Mouse (Mus musculus): ENCODE results near the gene Zcchc24. TPM values are rescaled to one million over a fixed set of nuclear protein-coding genes. Genes with fewer than 3 reads are reported as not detected.

The Zcchc24 gene
- total RNA-seq, 2 experiments from 2014 or later, result 47.6 to 48.3 TPM

- intact Hi-C loops (cut with DNase I), result loop anchor here (2.0 to 10.0 kb wide), 2 partner anchors 29 to 1199 kb away; no protein-coding TSS in a partner anchor
- peak; percentile 98 to 99 for DNase-seq
These were observed 74.8 kb downstream of the Zcchc24 start, which contains the start of gene Ppif for GRCm38 (mm10) chr14:25693888-25694568. Gene Ppif, plus strand, starts transcription at chr14:25694154.

- DNase-seq, result peak in 1 of 2 experiments; percentile 24
- intact Hi-C loops (cut with DNase I), result loop anchor here (10.0 kb wide), 1 partner anchor 1199 kb away; no protein-coding TSS in a partner anchor
These were observed 75.5 kb downstream of the Zcchc24 start for GRCm38 (mm10) chr14:25693271-25693887.

GRCm38 (mm10) chr14:25686983-25687901, 81.6 kb downstream of the Zcchc24 start:
- peak in 1 of 2 experiments; percentile 38 for DNase-seq
- intact Hi-C loops (cut with DNase I), result no loop called here

- peak in 1 of 2 experiments; percentile 42 for DNase-seq
- intact Hi-C loops (cut with DNase I), result no loop called here
These were observed 82.5 kb downstream of the Zcchc24 start for GRCm38 (mm10) chr14:25686216-25686945.

- DNase-seq, result no peak
- intact Hi-C loops (cut with DNase I), result no loop called here
These were observed 86.8 kb downstream of the Zcchc24 start for GRCm38 (mm10) chr14:25682020-25682419.

GRCm38 (mm10) chr14:25679625-25680024, 89.2 kb downstream of the Zcchc24 start:
- no peak for DNase-seq
- intact Hi-C loops (cut with DNase I), result no loop called here

- DNase-seq, result no peak
- intact Hi-C loops (cut with DNase I), result no loop called here
These were observed 101.3 kb downstream of the Zcchc24 start for GRCm38 (mm10) chr14:25667587-25667986.

GRCm38 (mm10) chr14:25666668-25667376, 102.0 kb downstream of the Zcchc24 start:
- no peak for DNase-seq
- intact Hi-C loops (cut with DNase I), result no loop called here

GRCm38 (mm10) chr14:25665314-25665970, 103.4 kb downstream of the Zcchc24 start:
- DNase-seq, result no peak
- intact Hi-C loops (cut with DNase I), result loop anchor here (2.0 kb wide), 1 partner anchor 29 kb away; the partner anchor contains the start of gene Ppif

- DNase-seq, result no peak
- intact Hi-C loops (cut with DNase I), result loop anchor here (2.0 kb wide), 1 partner anchor 30 kb away; the partner anchor contains the start of gene Ppif
These were observed 104.5 kb downstream of the Zcchc24 start for GRCm38 (mm10) chr14:25664310-25664695.

- no peak for DNase-seq
- intact Hi-C loops (cut with DNase I), result loop anchor here (2.0 kb wide), 1 partner anchor 31 kb away; the partner anchor contains the start of gene Ppif
These were observed 105.1 kb downstream of the Zcchc24 start for GRCm38 (mm10) chr14:25663649-25664309.

Other genes starting within 250 kb of the Zcchc24 start
- gene Ppif, start 74.9 kb downstream of the Zcchc24 start, total RNA-seq (2021), result 100 to 1,000 TPM; 238 to 261 TPM
- gene Anxa11, start 73.1 kb upstream of the Zcchc24 start, total RNA-seq (2021), result 10 to 100 TPM; 69.9 to 78.1 TPM
- gene Plac9a, start 134.1 kb upstream of the Zcchc24 start, total RNA-seq (2021), result 1 to 10 TPM; 2.6 to 2.9 TPM
- 1 to 10 TPM; 1.6 to 2.1 TPM for gene Tmem254a, start 158.6 kb upstream of the Zcchc24 start, total RNA-seq (2021)
- not detected for gene Cphx1, start 169.3 kb upstream of the Zcchc24 start, total RNA-seq (2021)
- under 1 TPM in 1 of 2 experiments, not detected in 1; 0.39 TPM for gene Duxbl1, start 209.5 kb upstream of the Zcchc24 start, total RNA-seq (2021)

All from heart, postnatal 14 days (tissue).